Mouse (Mus musculus): ENCODE measurements at regions not wholly inside any gene's neighbourhood (a gene's known extent, or its start where the extent isn't known, plus 50 kb on each side); places are given as distances from the start of the nearest gene placed in this dataset.

- Histone ChIP-seq H3K27me3 (ENCODE audit: control insufficient read depth, insufficient read depth, low read length) (peaks cover 15% of the 10 kb centered on the region), H3K9me3 (ENCODE audit: control insufficient read depth, low read length) (no peaks in the 10 kb centered on the region), H3K4me2 (replicated peaks; ENCODE audit: low read depth, low read length) (no peak overlapping the region), H3K4me3 (ENCODE audit: low read depth, low read length) (no peak overlapping the region), H3K36me3 (ENCODE audit: control insufficient read depth, insufficient read depth, low read length) (no peaks in the 10 kb centered on the region), H3K27ac (ENCODE audit: low read depth, low read length) (no peak overlapping the region), H3K9ac (ENCODE audit: low read depth, low read length) (no peak overlapping the region), H3K4me1 (replicated peaks; ENCODE audit: control insufficient read depth, insufficient read depth, low read length) (no peaks in the 10 kb centered on the region)
- no peak for ATAC-seq (ENCODE audit: low FRiP score)
- no peak for DNase-seq (ENCODE audit: low spot score)
- WGBS: 85% methylated on average over 8 of the region's 8 CpGs
Measured at GRCm38 (mm10) chr4:88934266-88935025, 54.4 kb upstream of the Ifne start.

DNA sequence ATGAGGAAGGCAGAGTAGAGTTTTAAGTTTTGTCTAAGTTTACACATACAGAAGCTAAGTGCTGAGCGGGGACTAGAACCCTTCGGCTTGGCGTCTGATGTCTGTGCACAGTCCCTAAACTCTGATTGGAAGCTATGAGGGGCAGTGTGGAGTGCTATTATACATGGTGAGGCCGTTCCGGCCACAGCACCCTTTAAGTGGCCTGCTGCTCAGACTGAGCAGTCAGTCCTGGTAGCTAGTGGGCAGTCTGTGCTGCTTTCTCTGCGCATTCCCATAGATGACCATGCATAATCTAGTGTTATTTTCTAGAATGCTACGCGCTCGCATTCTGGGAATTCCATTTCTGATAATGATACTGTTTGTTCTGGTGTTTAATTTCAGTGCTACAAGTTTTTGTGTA, 51.2 kb upstream of the Ifne start:
- Histone ChIP-seq H3K36me3 (ENCODE audit: control insufficient read depth, insufficient read depth, low read length) (no peaks in the 10 kb centered on the region), H3K4me3 (ENCODE audit: low read depth, low read length) (no peak overlapping the region), H3K4me1 (replicated peaks; ENCODE audit: control insufficient read depth, insufficient read depth, low read length) (no peaks in the 10 kb centered on the region), H3K4me2 (replicated peaks; ENCODE audit: low read depth, low read length) (no peak overlapping the region), H3K27ac (ENCODE audit: low read depth, low read length) (no peak overlapping the region), H3K9ac (ENCODE audit: low read depth, low read length) (no peak overlapping the region), H3K9me3 (ENCODE audit: control insufficient read depth, low read length) (no peaks in the 10 kb centered on the region), H3K27me3 (ENCODE audit: control insufficient read depth, insufficient read depth, low read length) (peaks cover 2% of the 10 kb centered on the region; the same call in 1 of the 2 replicates)
- ATAC-seq (ENCODE audit: low FRiP score): no peak
- DNase-seq (ENCODE audit: low spot score): no peak
- 82% methylated on average over 9 of the region's 9 CpGs for WGBS

Data from hindbrain, embryonic 11.5 days (tissue).